Mouse (Mus musculus): ENCODE data around the gene Cacna2d2.

The Cacna2d2 gene

GRCm38 (mm10) chr9:107456667-107457066 is 57.3 kb downstream of the Cacna2d2 start:
- no peak for DNase-seq (ENCODE audit: low read depth, low spot score)

GRCm38 (mm10) chr9:107462907-107463306 is 63.5 kb downstream of the Cacna2d2 start:
- DNase-seq (ENCODE audit: low read depth, low spot score): no peak

- DNase-seq (ENCODE audit: low read depth, low spot score): peak; percentile 75
These were observed 64.1 kb downstream of the Cacna2d2 start for GRCm38 (mm10) chr9:107463509-107463908.

- no peak for DNase-seq (ENCODE audit: low read depth, low spot score)
These were observed 64.7 kb downstream of the Cacna2d2 start for GRCm38 (mm10) chr9:107464130-107464529.

GRCm38 (mm10) chr9:107465657-107466056 is 66.2 kb downstream of the Cacna2d2 start:
- DNase-seq (ENCODE audit: low read depth, low spot score): no peak

- DNase-seq (ENCODE audit: low read depth, low spot score): no peak
These were observed 69.9 kb downstream of the Cacna2d2 start for GRCm38 (mm10) chr9:107469213-107469795.

GRCm38 (mm10) chr9:107470427-107470826 is 71.0 kb downstream of the Cacna2d2 start:
- DNase-seq (ENCODE audit: low read depth, low spot score): no peak

- no peak for DNase-seq (ENCODE audit: low read depth, low spot score)
These were observed 74.6 kb downstream of the Cacna2d2 start for GRCm38 (mm10) chr9:107474016-107474415.

GRCm38 (mm10) chr9:107478979-107479378 is 79.6 kb downstream of the Cacna2d2 start:
- peak; percentile 10 for DNase-seq (ENCODE audit: low read depth, low spot score)

GRCm38 (mm10) chr9:107479593-107479992 is 80.2 kb downstream of the Cacna2d2 start:
- no peak for DNase-seq (ENCODE audit: low read depth, low spot score)

GRCm38 (mm10) chr9:107480477-107481069 is 81.2 kb downstream of the Cacna2d2 start:
- DNase-seq (ENCODE audit: low read depth, low spot score): no peak

GRCm38 (mm10) chr9:107481340-107481739 is 81.9 kb downstream of the Cacna2d2 start:
- DNase-seq (ENCODE audit: low read depth, low spot score): no peak

- no peak for DNase-seq (ENCODE audit: low read depth, low spot score)
These were observed 82.6 kb downstream of the Cacna2d2 start for GRCm38 (mm10) chr9:107482004-107482403.

- DNase-seq (ENCODE audit: low read depth, low spot score): peak; percentile 10
These were observed 83.4 kb downstream of the Cacna2d2 start for GRCm38 (mm10) chr9:107482770-107483169.

- no peak for DNase-seq (ENCODE audit: low read depth, low spot score)
These were observed 84.3 kb downstream of the Cacna2d2 start for GRCm38 (mm10) chr9:107483714-107484113.

GRCm38 (mm10) chr9:107484302-107484701 is 84.9 kb downstream of the Cacna2d2 start:
- no peak for DNase-seq (ENCODE audit: low read depth, low spot score)

- DNase-seq (ENCODE audit: low read depth, low spot score): no peak
These were observed 85.4 kb downstream of the Cacna2d2 start for GRCm38 (mm10) chr9:107484766-107485165.

GRCm38 (mm10) chr9:107486086-107486485 is 86.7 kb downstream of the Cacna2d2 start:
- DNase-seq (ENCODE audit: low read depth, low spot score): no peak

GRCm38 (mm10) chr9:107486507-107487225 is 87.3 kb downstream of the Cacna2d2 start:
- DNase-seq (ENCODE audit: low read depth, low spot score): no peak

GRCm38 (mm10) chr9:107490146-107490545 is 90.7 kb downstream of the Cacna2d2 start:
- no peak for DNase-seq (ENCODE audit: low read depth, low spot score)

- no peak for DNase-seq (ENCODE audit: low read depth, low spot score)
These were observed 91.2 kb downstream of the Cacna2d2 start for GRCm38 (mm10) chr9:107490625-107491024.

GRCm38 (mm10) chr9:107493511-107493910 is 94.1 kb downstream of the Cacna2d2 start:
- no peak for DNase-seq (ENCODE audit: low read depth, low spot score)

- DNase-seq (ENCODE audit: low read depth, low spot score): no peak
These were observed 94.8 kb downstream of the Cacna2d2 start for GRCm38 (mm10) chr9:107494238-107494637.

All from CD4-positive, CD25-positive, alpha-beta regulatory T cell, adult 2 months (primary cell).